Mouse (Mus musculus): ENCODE results near the gene Tex14. TPM values are rescaled to one million over a fixed set of nuclear protein-coding genes. Genes with fewer than 3 reads are reported as not detected.

The Tex14 gene
- polyA plus RNA-seq, 1 experiment from 2014 or later: 0.65 TPM

GRCm38 (mm10) chr11:87592713-87593598 lies 188.1 kb downstream of the Tex14 start:
- peak overlapping the region; percentile 79 for H3K9ac ChIP-seq
- peak overlapping the region; percentile 78 for H3K4me3 ChIP-seq (replicated peaks)
- H3K4me2 ChIP-seq: peak overlapping the region; percentile 85
- H3K9me3 ChIP-seq (replicated peaks): no peaks in the 10 kb centered on the region
- peaks cover 24% of the 10 kb centered on the region for H3K36me3 ChIP-seq
- 33% methylated on average over 13 of the region's 13 CpGs for WGBS
- peak overlapping the region; percentile 98 for H3K27ac ChIP-seq
- no peaks in the 10 kb centered on the region for H3K27me3 ChIP-seq
- peaks cover 67% of the 10 kb centered on the region for H3K4me1 ChIP-seq
- ATAC-seq (replicated peaks; ENCODE audit: low FRiP score): no peak

- peaks cover 54% of the 10 kb centered on the region for H3K4me1 ChIP-seq
- ATAC-seq (replicated peaks; ENCODE audit: low FRiP score): peak; percentile 69
- H3K9me3 ChIP-seq (replicated peaks): no peaks in the 10 kb centered on the region
- 0% methylated on average over 30 of the region's 37 CpGs for WGBS
- no peaks in the 10 kb centered on the region for H3K27me3 ChIP-seq
- peak overlapping the region; percentile 87 for H3K27ac ChIP-seq
- peak overlapping the region; percentile 76 for H3K9ac ChIP-seq
- peak overlapping the region; percentile 85 for H3K4me2 ChIP-seq
- peak overlapping the region; percentile 68 for H3K4me3 ChIP-seq (replicated peaks)
- peaks cover 49% of the 10 kb centered on the region for H3K36me3 ChIP-seq
Observed at GRCm38 (mm10) chr11:87595327-87595841, 190.5 kb downstream of the Tex14 start.

GRCm38 (mm10) chr11:87595976-87596375 lies 191.1 kb downstream of the Tex14 start:
- Histone ChIP-seq H3K27ac (peak overlapping the region; percentile 87), H3K9ac (peak overlapping the region; percentile 76), H3K4me3 (replicated peaks) (peak overlapping the region; percentile 68), H3K9me3 (replicated peaks) (no peaks in the 10 kb centered on the region), H3K36me3 (peaks cover 54% of the 10 kb centered on the region), H3K27me3 (no peaks in the 10 kb centered on the region), H3K4me2 (peak overlapping the region; percentile 85), H3K4me1 (peaks cover 50% of the 10 kb centered on the region)
- 3% methylated on average over 7 of the region's 7 CpGs for WGBS
- no peak for ATAC-seq (replicated peaks; ENCODE audit: low FRiP score)

GRCm38 (mm10) chr11:87596492-87596891 lies 191.6 kb downstream of the Tex14 start:
- Histone ChIP-seq H3K27ac (peak overlapping the region; percentile 46; the same call in 1 of the 2 replicates), H3K4me3 (replicated peaks) (peak overlapping the region; percentile 68), H3K36me3 (peaks cover 60% of the 10 kb centered on the region), H3K9ac (peak overlapping the region; percentile 24; the same call in 1 of the 2 replicates), H3K4me1 (peaks cover 50% of the 10 kb centered on the region), H3K4me2 (peak overlapping the region; percentile 85), H3K9me3 (replicated peaks) (no peaks in the 10 kb centered on the region), H3K27me3 (no peaks in the 10 kb centered on the region)
- ATAC-seq (replicated peaks; ENCODE audit: low FRiP score): no peak
- 30% methylated on average over 2 of the region's 2 CpGs for WGBS

- 0 out of 2 replicates have a peak overlapping the region, but pooled peaks have one; percentile 85 for H3K4me2 ChIP-seq
- peaks cover 65% of the 10 kb centered on the region for H3K36me3 ChIP-seq
Observed at GRCm38 (mm10) chr11:87597061-87597460, 192.2 kb downstream of the Tex14 start.

GRCm38 (mm10) chr11:87599395-87600089 lies 194.7 kb downstream of the Tex14 start:
- peaks cover 81% of the 10 kb centered on the region for H3K36me3 ChIP-seq
- no peak for ATAC-seq (replicated peaks; ENCODE audit: low FRiP score)
- WGBS: 92% methylated on average over 13 of the region's 13 CpGs
- no peak overlapping the region for H3K27ac ChIP-seq
- no peak overlapping the region for H3K4me2 ChIP-seq
- no peak overlapping the region for H3K9ac ChIP-seq
- H3K4me1 ChIP-seq: peaks cover 28% of the 10 kb centered on the region
- H3K27me3 ChIP-seq: no peaks in the 10 kb centered on the region
- no peak overlapping the region for H3K4me3 ChIP-seq (replicated peaks)
- H3K9me3 ChIP-seq (replicated peaks): no peaks in the 10 kb centered on the region

More at GRCm38 (mm10) chr11:87597061-87597460, 192.2 kb downstream of the Tex14 start:
- Histone ChIP-seq H3K4me3 (replicated peaks) (no peak overlapping the region), H3K27ac (0 out of 2 replicates have a peak overlapping the region, but pooled peaks have one; percentile 46), H3K9ac (no peak overlapping the region), H3K9me3 (replicated peaks) (no peaks in the 10 kb centered on the region), H3K27me3 (no peaks in the 10 kb centered on the region), H3K4me1 (peaks cover 50% of the 10 kb centered on the region)
- ATAC-seq (replicated peaks; ENCODE audit: low FRiP score): no peak

GRCm38 (mm10) chr11:87600322-87600853 lies 195.5 kb downstream of the Tex14 start:
- H3K27ac ChIP-seq: no peak overlapping the region
- no peaks in the 10 kb centered on the region for H3K9me3 ChIP-seq (replicated peaks)
- WGBS: 92% methylated on average over 10 of the region's 10 CpGs
- no peaks in the 10 kb centered on the region for H3K27me3 ChIP-seq
- H3K4me1 ChIP-seq: peaks cover 19% of the 10 kb centered on the region
- H3K9ac ChIP-seq: no peak overlapping the region
- no peak for ATAC-seq (replicated peaks; ENCODE audit: low FRiP score)
- no peak overlapping the region for H3K4me2 ChIP-seq
- H3K36me3 ChIP-seq: peaks cover 89% of the 10 kb centered on the region
- H3K4me3 ChIP-seq (replicated peaks): no peak overlapping the region

- Histone ChIP-seq H3K27ac (no peak overlapping the region), H3K4me3 (replicated peaks) (no peak overlapping the region), H3K36me3 (peaks cover 100% of the 10 kb centered on the region), H3K4me2 (no peak overlapping the region), H3K27me3 (no peaks in the 10 kb centered on the region), H3K9me3 (replicated peaks) (no peaks in the 10 kb centered on the region), H3K4me1 (0 out of 2 replicates have a peak, but pooled peaks cover 2% of the 10 kb centered on the region), H3K9ac (no peak overlapping the region)
- ATAC-seq (replicated peaks; ENCODE audit: low FRiP score): no peak
- 92% methylated on average over 9 of the region's 9 CpGs for WGBS
Observed at GRCm38 (mm10) chr11:87602234-87602633, 197.4 kb downstream of the Tex14 start.

- no peak overlapping the region for H3K27ac ChIP-seq
- 93% methylated on average over 2 of the region's 2 CpGs for WGBS
- ATAC-seq (replicated peaks; ENCODE audit: low FRiP score): no peak
- H3K27me3 ChIP-seq: no peaks in the 10 kb centered on the region
- no peak overlapping the region for H3K9ac ChIP-seq
- H3K4me3 ChIP-seq (replicated peaks): no peak overlapping the region
- no peaks in the 10 kb centered on the region for H3K4me1 ChIP-seq
- no peak overlapping the region for H3K4me2 ChIP-seq
- H3K36me3 ChIP-seq: peaks cover 100% of the 10 kb centered on the region
- no peaks in the 10 kb centered on the region for H3K9me3 ChIP-seq (replicated peaks)
Observed at GRCm38 (mm10) chr11:87603571-87603970, 198.7 kb downstream of the Tex14 start.

All from kidney, embryonic 15.5 days (tissue).